Mouse (Mus musculus) MEL (cell line): ENCODE data around the gene Rph3al.

Experiments used
- CTCF ChIP-seq, 3 experiments: IDR thresholded peaks in 2 of 3; conservative IDR thresholded peaks in 1 of 3; 2 replicates each; pipeline ENCODE4 v1.5.1; 2011 to 2012; ENCODE audit warnings: low read length in 3 of 3, low read depth in 2 of 3, mild to moderate bottlenecking in 2 of 3, improper control_type of control experiment in 1 of 3, inconsistent platforms in 1 of 3, mixed read lengths in 1 of 3, moderate library complexity in 1 of 3; ENCODE audit not compliant: control insufficient read depth in 1 of 3, insufficient read depth in 1 of 3, poor library complexity in 1 of 3, severe bottlenecking in 1 of 3
- EP300 ChIP-seq, 2 experiments: IDR thresholded peaks; 2 replicates each; pipeline ENCODE4 v1.6.1; 2011; ENCODE audit warnings: improper control_type of control experiment in 2 of 2, low read length in 2 of 2, low read depth in 1 of 2, mild to moderate bottlenecking in 1 of 2
- MAZ ChIP-seq: IDR thresholded peaks from 2 replicates; pipeline ENCODE4 v1.6.1; 2012; ENCODE audit warnings: low read depth, mild to moderate bottlenecking, inconsistent platforms, low read length, improper control_type of control experiment

DNA sequence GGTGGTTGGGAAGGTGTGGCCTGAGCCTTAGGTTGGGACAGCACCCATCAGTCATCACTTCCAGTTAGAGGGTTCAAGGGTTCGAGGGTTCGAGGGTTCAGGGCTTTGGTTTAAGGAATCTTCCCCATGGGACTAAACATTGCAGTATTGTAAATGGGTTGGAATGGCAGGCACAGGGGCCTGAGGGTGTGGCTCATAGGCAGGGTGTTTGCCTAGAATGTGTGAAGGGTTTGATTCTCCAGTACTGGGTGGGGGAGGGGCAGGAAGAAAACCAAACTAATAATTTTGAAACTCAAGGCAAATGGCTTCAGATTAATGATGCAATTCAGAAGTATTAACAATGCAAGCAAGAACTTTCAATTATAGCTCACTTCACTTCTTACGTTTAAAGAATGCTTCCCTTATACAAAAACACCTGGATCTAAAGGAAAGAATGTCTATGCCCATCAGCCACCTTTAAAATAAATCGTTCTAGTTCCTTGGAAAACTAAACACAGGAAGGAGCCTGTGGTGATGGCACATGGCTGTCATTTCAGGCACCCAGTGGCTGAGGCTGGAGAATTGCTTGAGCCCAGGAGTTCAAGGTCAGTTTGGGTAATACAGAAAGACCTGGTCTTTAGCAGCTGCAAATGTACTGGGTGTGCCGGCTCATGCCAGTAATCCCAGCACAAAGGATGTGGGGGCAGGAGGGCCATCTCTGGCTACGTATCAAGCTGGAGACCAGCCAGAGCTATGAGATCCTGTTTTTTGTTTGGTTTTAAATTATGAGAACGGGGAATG is 136.3 kb downstream of the Rph3al start:
- TF ChIP-seq CTCF (IDR thresholded peaks at IDR 0.05 in 2 of 3, conservative IDR thresholded peaks at IDR 0.05 in 1 of 3; ENCODE audit: control insufficient read depth in 1 of 3, insufficient read depth in 1 of 3, low read depth in 2 of 3, low read length in 3 of 3, poor library complexity in 1 of 3, severe bottlenecking in 1 of 3) = no peak
- no peak for TF ChIP-seq EP300 (IDR thresholded peaks at IDR 0.05; ENCODE audit: low read depth in 1 of 2, low read length in 2 of 2)
- TF ChIP-seq MAZ = no peak
